Mouse (Mus musculus) kidney, postnatal 14 days (tissue): ENCODE results near the gene Rnf181.

Experiments used
- DNase-seq: peaks from one replicate; pipeline ENCODE4 v3.0.0; 2022; ENCODE audit warnings: mixed read lengths

Gene Rnf181

GRCm38 (mm10) chr6:72383142-72383820 is 16.5 kb upstream of the Rnf181 start:
- DNase-seq = no peak

GRCm38 (mm10) chr6:72382494-72382893 is 15.7 kb upstream of the Rnf181 start:
- no peak for DNase-seq

- peak; percentile 91 for DNase-seq
Observed at GRCm38 (mm10) chr6:72380131-72380770, 13.5 kb upstream of the Rnf181 start, which contains the start of gene Vamp5. TSS of gene Vamp5 (minus strand) at chr6:72380468.

- DNase-seq = peak; percentile 62
Observed at GRCm38 (mm10) chr6:72379377-72380130, 12.8 kb upstream of the Rnf181 start.

- DNase-seq = no peak
Observed at GRCm38 (mm10) chr6:72378510-72379234, 11.9 kb upstream of the Rnf181 start.

- no peak for DNase-seq
Observed at GRCm38 (mm10) chr6:72374820-72375563, 8.2 kb upstream of the Rnf181 start.

- DNase-seq = no peak
Observed at GRCm38 (mm10) chr6:72374206-72374605, 7.5 kb upstream of the Rnf181 start.

GRCm38 (mm10) chr6:72373184-72373583 is 6.4 kb upstream of the Rnf181 start:
- DNase-seq = no peak

GRCm38 (mm10) chr6:72371571-72371970 is 4.8 kb upstream of the Rnf181 start:
- DNase-seq = no peak

GRCm38 (mm10) chr6:72371147-72371546 is 4.4 kb upstream of the Rnf181 start:
- DNase-seq = peak; percentile 66

- DNase-seq = no peak
Observed at GRCm38 (mm10) chr6:72370091-72370490, 3.3 kb upstream of the Rnf181 start.

- DNase-seq = no peak
Observed at GRCm38 (mm10) chr6:72369557-72369956, 2.8 kb upstream of the Rnf181 start.

GRCm38 (mm10) chr6:72367460-72367974 is 761 bp upstream of the Rnf181 start:
- no peak for DNase-seq

- DNase-seq = no peak
Observed at GRCm38 (mm10) chr6:72366304-72366703, 452 bp downstream of the Rnf181 start.

- DNase-seq = no peak
Observed at GRCm38 (mm10) chr6:72364985-72365384, 1.8 kb downstream of the Rnf181 start.

- DNase-seq = no peak
Observed at GRCm38 (mm10) chr6:72364009-72364408, 2.7 kb downstream of the Rnf181 start.

- peak; percentile 97 for DNase-seq
Observed at GRCm38 (mm10) chr6:72362132-72363028, 4.4 kb downstream of the Rnf181 start.

- no peak for DNase-seq
Observed at GRCm38 (mm10) chr6:72361121-72361551, 5.6 kb downstream of the Rnf181 start.

GRCm38 (mm10) chr6:72360599-72360935 is 6.2 kb downstream of the Rnf181 start:
- DNase-seq = peak; percentile 78

GRCm38 (mm10) chr6:72359891-72360598 is 6.7 kb downstream of the Rnf181 start:
- no peak for DNase-seq
